Mouse (Mus musculus) heart, adult 2 months (tissue): ENCODE measurements at regions not wholly inside any gene's neighbourhood (a gene's known extent, or its start where the extent isn't known, plus 50 kb on each side); places are given as distances from the start of the nearest gene placed in this dataset.

Source experiments
- CTCF ChIP-seq: fragments of 200-600 bp; IDR thresholded peaks from 2 replicates; pipeline ENCODE4 v1.8.1; 2022; ENCODE audit warnings: antibody characterized with exemption, mild to moderate bottlenecking, moderate library complexity
- POLR2A ChIP-seq: fragments of 200-500 bp; IDR thresholded peaks from 2 replicates; pipeline ENCODE4 v1.6.1; 2011; ENCODE audit warnings: mild to moderate bottlenecking, low read depth, low read length, control low read depth; ENCODE audit not compliant: insufficient read depth

- TF ChIP-seq CTCF (no peak), POLR2A (no peak)
These were observed 68.0 kb upstream of the Gm34302 start for GRCm38 (mm10) chr3:63551661-63552060.
